7 mouse cellular contexts compared by ENCODE assay signal in genomic region chr7:141293852-141294471, GRCm38 (mm10). TPM values are rescaled to one million over a fixed set of nuclear protein-coding genes. Genes with fewer than 3 reads are reported as not detected.
A peak's percentile ranks its signal among the peaks of the same experiment; 100 is the strongest.
DNase-seq lines count a peak whose midpoint lies in the region; ATAC-seq lines count a peak whose summit lies in the region.

No protein-coding gene starts in this region.

- H3K4me1 ChIP-seq in embryonic facial prominence, embryonic 13.5 days, result peaks cover 33% of the 10 kb centered on the region
- peaks cover 35% of the 10 kb centered on the region for H3K4me1 ChIP-seq in hindbrain, embryonic 13.5 days (replicated peaks)
- peaks cover 11% of the 10 kb centered on the region for H3K4me1 ChIP-seq in lung, embryonic 16.5 days (replicated peaks; ENCODE audit: control insufficient read depth, insufficient read depth, low read length)

- H3K27ac ChIP-seq in embryonic facial prominence, embryonic 13.5 days, result no peak overlapping the region
- no peak overlapping the region for H3K27ac ChIP-seq in hindbrain, embryonic 13.5 days
- H3K27ac ChIP-seq in lung, embryonic 16.5 days (ENCODE audit: low read length), result no peak overlapping the region

- no peaks in the 10 kb centered on the region for H3K9me3 ChIP-seq in embryonic facial prominence, embryonic 13.5 days
- H3K9me3 ChIP-seq in hindbrain, embryonic 13.5 days, result no peaks in the 10 kb centered on the region
- H3K9me3 ChIP-seq in lung, embryonic 16.5 days (ENCODE audit: control insufficient read depth, low read length), result no peaks in the 10 kb centered on the region

- ATAC-seq in embryonic facial prominence, embryonic 13.5 days (ENCODE audit: insufficient number of reproducible peaks, insufficient read depth, low FRiP score, low TSS enrichment, low read depth), result peak; percentile 8; the same call in 1 of the 2 replicates
- 0 out of 2 replicates have a peak, but pooled peaks have one; percentile 19 for ATAC-seq in hindbrain, embryonic 13.5 days (ENCODE audit: low FRiP score)
- peak; percentile 46; the same call in 1 of the 2 replicates for ATAC-seq in lung, embryonic 16.5 days (ENCODE audit: low read depth)

- H3K36me3 ChIP-seq in embryonic facial prominence, embryonic 13.5 days, result peaks cover 18% of the 10 kb centered on the region
- H3K36me3 ChIP-seq in hindbrain, embryonic 13.5 days, result peaks cover 23% of the 10 kb centered on the region
- H3K36me3 ChIP-seq in lung, embryonic 16.5 days (ENCODE audit: control insufficient read depth, insufficient read depth, low read length), result 0 out of 2 replicates have a peak, but pooled peaks cover 5% of the 10 kb centered on the region

- H3K27me3 ChIP-seq in embryonic facial prominence, embryonic 13.5 days, result peaks cover 54% of the 10 kb centered on the region
- H3K27me3 ChIP-seq in hindbrain, embryonic 13.5 days, result peaks cover 70% of the 10 kb centered on the region
- peaks cover 39% of the 10 kb centered on the region for H3K27me3 ChIP-seq in lung, embryonic 16.5 days (ENCODE audit: control insufficient read depth, insufficient read depth, low read depth, low read length)

- DNase-seq in right cerebral cortex, postnatal 4 days, result peak; percentile 25
- no peak for DNase-seq in right cerebral cortex, adult 18-20 months
- peak; percentile 55 for DNase-seq in retina, embryonic 14.5 days (ENCODE audit: low spot score)
- DNase-seq in ovary, postnatal 10 days (ENCODE audit: low spot score), result no peak

- H3K9ac ChIP-seq in embryonic facial prominence, embryonic 13.5 days, result peak overlapping the region; percentile 66
- H3K9ac ChIP-seq in hindbrain, embryonic 13.5 days, result peak overlapping the region; percentile 67
- peak overlapping the region; percentile 62 for H3K9ac ChIP-seq in lung, embryonic 16.5 days (ENCODE audit: low read length)

- H3K4me2 ChIP-seq in embryonic facial prominence, embryonic 13.5 days, result peak overlapping the region; percentile 81
- peak overlapping the region; percentile 65 for H3K4me2 ChIP-seq in hindbrain, embryonic 13.5 days
- H3K4me2 ChIP-seq in lung, embryonic 16.5 days (ENCODE audit: low read depth, low read length), result peak overlapping the region; percentile 76

- H3K4me3 ChIP-seq in embryonic facial prominence, embryonic 13.5 days, result peak overlapping the region; percentile 45
- peak overlapping the region; percentile 39 for H3K4me3 ChIP-seq in hindbrain, embryonic 13.5 days
- H3K4me3 ChIP-seq in lung, embryonic 16.5 days (ENCODE audit: low read length), result peak overlapping the region; percentile 43

- 1% methylated on average over 53 of the region's 53 CpGs for WGBS in embryonic facial prominence, embryonic 13.5 days
- WGBS in hindbrain, embryonic 13.5 days, result 2% methylated on average over 48 of the region's 53 CpGs
- 1% methylated on average over 50 of the region's 53 CpGs for WGBS in lung, embryonic 16.5 days

RNA-seq across cellular contexts. Expression of gene Drd4, which starts 2.2 kb away (rescaled TPM):
- polyA plus RNA-seq in embryonic facial prominence, embryonic 13.5 days (2015; fragmentation: Nextera tagmentation; extraction: Ambion mirVana), result 1.3 and 1.7 TPM in 2 replicates
- polyA plus RNA-seq in hindbrain, embryonic 13.5 days (2015; fragmentation: Nextera tagmentation; extraction: Ambion mirVana), result 0.68 and 0.70 TPM in 2 replicates
- 0.11 and 0.43 TPM in 2 replicates for polyA plus RNA-seq in lung, embryonic 16.5 days (2015; fragmentation: Nextera tagmentation; extraction: Ambion mirVana)

RNA-seq across cellular contexts. Expression of gene Sct, which starts 15.0 kb away (rescaled TPM):
- polyA plus RNA-seq in embryonic facial prominence, embryonic 13.5 days (2015; fragmentation: Nextera tagmentation; extraction: Ambion mirVana), result 1.1 and 1.9 TPM in 2 replicates
- polyA plus RNA-seq in hindbrain, embryonic 13.5 days (2015; fragmentation: Nextera tagmentation; extraction: Ambion mirVana), result 1.5 and 3.2 TPM in 2 replicates
- polyA plus RNA-seq in lung, embryonic 16.5 days (2015; fragmentation: Nextera tagmentation; extraction: Ambion mirVana), result 2.0 and 2.6 TPM in 2 replicates

RNA-seq across cellular contexts. Expression of gene Cdhr5, which starts 17.4 kb away (rescaled TPM):
- polyA plus RNA-seq in embryonic facial prominence, embryonic 13.5 days (2015; fragmentation: Nextera tagmentation; extraction: Ambion mirVana), result 2.0 TPM in 1 of 2 replicates, not detected in the other
- polyA plus RNA-seq in hindbrain, embryonic 13.5 days (2015; fragmentation: Nextera tagmentation; extraction: Ambion mirVana), result not detected in 2 replicates
- polyA plus RNA-seq in lung, embryonic 16.5 days (2015; fragmentation: Nextera tagmentation; extraction: Ambion mirVana), result 0.15 and 0.35 TPM in 2 replicates

RNA-seq across cellular contexts. Expression of gene Irf7, which starts 27.7 kb away (rescaled TPM):
- polyA plus RNA-seq in embryonic facial prominence, embryonic 13.5 days (2015; fragmentation: Nextera tagmentation; extraction: Ambion mirVana), result 2.0 and 2.4 TPM in 2 replicates
- polyA plus RNA-seq in hindbrain, embryonic 13.5 days (2015; fragmentation: Nextera tagmentation; extraction: Ambion mirVana), result 1.2 and 1.3 TPM in 2 replicates
- polyA plus RNA-seq in lung, embryonic 16.5 days (2015; fragmentation: Nextera tagmentation; extraction: Ambion mirVana), result 3.4 and 4.8 TPM in 2 replicates

RNA-seq across cellular contexts. Expression of gene Deaf1, which starts 33.5 kb away (rescaled TPM):
- polyA plus RNA-seq in embryonic facial prominence, embryonic 13.5 days (2015; fragmentation: Nextera tagmentation; extraction: Ambion mirVana), result 81.1 and 83.3 TPM in 2 replicates
- polyA plus RNA-seq in hindbrain, embryonic 13.5 days (2015; fragmentation: Nextera tagmentation; extraction: Ambion mirVana), result 138 and 157 TPM in 2 replicates
- 52.7 and 53.6 TPM in 2 replicates for polyA plus RNA-seq in lung, embryonic 16.5 days (2015; fragmentation: Nextera tagmentation; extraction: Ambion mirVana)

Comparison
In these comparisons a context has a peak if more than half of its experiments do, and no peak if none do; other contexts are left out.
1. DNase-seq: peak in right cerebral cortex, postnatal 4 days (single experiment) and retina, embryonic 14.5 days (single experiment); none in right cerebral cortex, adult 18-20 months (single experiment) and ovary, postnatal 10 days (single experiment).
2. Peak in every context shown above with its lines, with median percentiles within 50 percentile points of each other: ATAC-seq, H3K4me2 ChIP-seq, H3K4me3 ChIP-seq and H3K9ac ChIP-seq.